Mouse (Mus musculus) small intestine, adult 2 months (tissue): ENCODE data around the gene Fam131c. TPM values are rescaled to one million over a fixed set of nuclear protein-coding genes. Genes with fewer than 3 reads are reported as not detected.

ENCODE experiments used
- H3K27ac ChIP-seq: fragments of 200-500 bp; 2 replicates; pipeline ENCODE4 v1.5.1; 2012; ENCODE audit warnings: low read depth, low read length, control low read depth, inconsistent platforms; ENCODE audit not compliant: insufficient read depth
- H3K27me3 ChIP-seq: fragments of 200-500 bp; 2 replicates; pipeline ENCODE4 v1.6.1; 2012; ENCODE audit warnings: mild to moderate bottlenecking, moderate library complexity, low read length, inconsistent platforms; ENCODE audit not compliant: control insufficient read depth, insufficient read depth
- H3K36me3 ChIP-seq: fragments of 200-500 bp; 2 replicates; pipeline ENCODE4 v1.6.1; 2012; ENCODE audit warnings: mild to moderate bottlenecking, low read length, control low read depth, inconsistent platforms; ENCODE audit not compliant: control insufficient read depth, insufficient read depth
- H3K4me1 ChIP-seq: fragments of 200-500 bp; 2 replicates; pipeline ENCODE4 v1.6.1; 2012; ENCODE audit warnings: low read length, inconsistent platforms, mixed read lengths; ENCODE audit not compliant: control insufficient read depth, insufficient read depth, insufficient read length
- H3K4me3 ChIP-seq: fragments of 200-500 bp; 2 replicates; pipeline ENCODE4 v1.5.1; 2012; ENCODE audit warnings: low read depth, mild to moderate bottlenecking, control low read depth, inconsistent platforms, low read length, moderate library complexity
- CTCF ChIP-seq: fragments of 200-500 bp; IDR thresholded peaks from 2 replicates; pipeline ENCODE4 v1.5.1; 2012; ENCODE audit warnings: low read depth, mild to moderate bottlenecking, control low read depth, inconsistent platforms, low read length, moderate library complexity, mixed read lengths; ENCODE audit not compliant: insufficient replicate concordance, insufficient read length; ENCODE audit errors: extremely low read depth
- POLR2A ChIP-seq: fragments of 200-500 bp; IDR thresholded peaks from 2 replicates; pipeline ENCODE4 v1.6.1; 2012; ENCODE audit warnings: low read depth, mild to moderate bottlenecking, control low read depth, inconsistent platforms, low read length, moderate library complexity
- WGBS: fragments of 180-500 bp; shearing (Covaris S2); methylation state at CpG from one replicate; pipeline ENCODE4 v1.1.7; 2018; 5-methylcytosine and 5-hydroxymethylcytosine counted together
- polyA plus RNA-seq: library from polyadenylated mRNA; depleted of rRNA; stranded (reverse); fragments of >200 nt; gene quantifications from 2 replicates; pipeline ENCODE4 v1.2.3, GENCODE M21; 2012; rRNA removed

The Fam131c gene
- polyA plus RNA-seq, 1 experiment: 1.8 TPM

GRCm38 (mm10) chr4:141426796-141427745 lies 59.1 kb downstream of the Fam131c start:
- Histone ChIP-seq H3K4me3 (no peak overlapping the region), H3K36me3 (no peaks in the 10 kb centered on the region), H3K27ac (peak overlapping the region; percentile 20), H3K4me1 (peaks cover 2% of the 10 kb centered on the region; the same call in 1 of the 2 replicates), H3K27me3 (peaks cover 6% of the 10 kb centered on the region; the same call in 1 of the 2 replicates)
- WGBS: 75% methylated on average over 10 of the region's 10 CpGs
- TF ChIP-seq CTCF (no peak), POLR2A (no peak)

DNA sequence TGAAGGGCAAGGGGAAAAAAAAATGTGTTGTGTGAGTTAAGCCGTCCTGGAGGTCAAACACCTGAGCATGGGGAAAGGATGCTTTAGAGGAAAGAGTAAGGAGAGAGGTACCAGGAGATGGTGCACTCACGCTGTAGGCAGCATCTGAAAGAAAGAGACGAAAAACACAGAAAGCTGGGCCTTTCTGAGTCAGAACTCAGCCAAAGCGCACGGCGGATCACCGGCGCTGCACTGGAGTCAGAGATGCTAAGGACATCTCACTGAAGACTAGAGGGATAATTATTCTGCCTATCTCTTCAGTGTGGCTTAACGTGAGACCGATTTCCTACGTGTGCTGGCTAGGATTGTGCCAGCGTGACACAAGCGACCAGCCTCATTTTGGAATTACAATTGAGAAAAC lies 59.9 kb downstream of the Fam131c start:
- peaks cover 6% of the 10 kb centered on the region; the same call in 1 of the 2 replicates for H3K27me3 ChIP-seq
- no peak overlapping the region for H3K27ac ChIP-seq
- H3K4me3 ChIP-seq: no peak overlapping the region
- no peaks in the 10 kb centered on the region for H3K36me3 ChIP-seq
- TF ChIP-seq CTCF: no peak
- no peak for TF ChIP-seq POLR2A
- WGBS: 90% methylated on average over 13 of the region's 13 CpGs
- peaks cover 2% of the 10 kb centered on the region; the same call in 1 of the 2 replicates for H3K4me1 ChIP-seq

DNA sequence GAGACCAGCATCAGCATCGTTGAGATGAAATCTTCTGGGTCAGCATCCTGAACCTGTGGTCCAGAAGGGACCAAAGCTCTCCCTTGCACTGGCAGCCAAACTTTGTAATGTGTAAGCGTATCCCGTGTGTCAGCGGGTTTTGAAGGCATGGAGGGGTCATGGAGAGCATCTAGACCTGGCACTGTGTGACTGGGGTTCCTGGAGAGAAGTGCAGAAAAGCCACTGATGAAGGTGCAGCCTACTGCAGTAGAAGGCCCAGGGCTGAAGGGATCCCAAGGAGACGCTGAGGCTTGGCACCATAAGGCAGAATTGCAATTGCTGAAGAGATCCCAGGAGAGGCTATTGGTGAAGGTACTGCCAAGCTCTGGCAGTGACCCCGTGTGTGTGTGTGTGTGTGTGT lies 61.4 kb downstream of the Fam131c start:
- TF ChIP-seq CTCF (no peak), POLR2A (no peak)
- peaks cover 6% of the 10 kb centered on the region; the same call in 1 of the 2 replicates for H3K27me3 ChIP-seq
- 83% methylated on average over 6 of the region's 6 CpGs for WGBS
- peaks cover 2% of the 10 kb centered on the region; the same call in 1 of the 2 replicates for H3K4me1 ChIP-seq
- H3K27ac ChIP-seq: no peak overlapping the region
- H3K4me3 ChIP-seq: no peak overlapping the region
- H3K36me3 ChIP-seq: no peaks in the 10 kb centered on the region

- Histone ChIP-seq H3K27ac (no peak overlapping the region), H3K27me3 (peaks cover 6% of the 10 kb centered on the region; the same call in 1 of the 2 replicates), H3K36me3 (no peaks in the 10 kb centered on the region), H3K4me1 (peaks cover 2% of the 10 kb centered on the region; the same call in 1 of the 2 replicates), H3K4me3 (no peak overlapping the region)
- WGBS: 45% methylated on average over 9 of the region's 9 CpGs
- TF ChIP-seq POLR2A: no peak; the same call in 1 of the 2 replicates
- peak; percentile 64; the same call in 1 of the 2 replicates for TF ChIP-seq CTCF
Observed at GRCm38 (mm10) chr4:141429847-141430246, 61.8 kb downstream of the Fam131c start.

DNA sequence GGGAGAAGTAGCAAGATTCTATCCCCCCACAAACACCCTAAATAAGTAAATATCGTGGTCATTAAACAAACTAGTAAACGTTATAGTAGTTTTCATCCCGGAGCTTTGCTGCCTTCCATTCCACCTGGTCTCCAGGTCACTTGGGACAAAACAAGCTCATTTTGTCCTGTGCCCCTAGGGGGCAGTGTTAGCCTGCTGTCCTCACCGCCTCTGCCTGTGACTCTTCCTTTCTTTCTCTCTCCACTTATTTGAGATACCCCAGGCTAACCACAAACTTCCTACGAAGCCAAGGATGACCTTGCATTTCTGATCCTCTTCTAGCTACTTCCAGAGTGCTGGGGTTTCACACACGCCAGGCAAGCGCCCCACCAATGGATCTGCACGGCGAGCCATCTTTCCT lies 63.0 kb downstream of the Fam131c start:
- H3K27me3 ChIP-seq: no peaks in the 10 kb centered on the region
- 35% methylated on average over 9 of the region's 9 CpGs for WGBS
- TF ChIP-seq CTCF: peak; percentile 91; the same call in 1 of the 2 replicates
- no peak for TF ChIP-seq POLR2A
- no peaks in the 10 kb centered on the region; the same call in 1 of the 2 replicates for H3K4me1 ChIP-seq
- no peak overlapping the region for H3K27ac ChIP-seq
- H3K36me3 ChIP-seq: no peaks in the 10 kb centered on the region
- no peak overlapping the region for H3K4me3 ChIP-seq

DNA sequence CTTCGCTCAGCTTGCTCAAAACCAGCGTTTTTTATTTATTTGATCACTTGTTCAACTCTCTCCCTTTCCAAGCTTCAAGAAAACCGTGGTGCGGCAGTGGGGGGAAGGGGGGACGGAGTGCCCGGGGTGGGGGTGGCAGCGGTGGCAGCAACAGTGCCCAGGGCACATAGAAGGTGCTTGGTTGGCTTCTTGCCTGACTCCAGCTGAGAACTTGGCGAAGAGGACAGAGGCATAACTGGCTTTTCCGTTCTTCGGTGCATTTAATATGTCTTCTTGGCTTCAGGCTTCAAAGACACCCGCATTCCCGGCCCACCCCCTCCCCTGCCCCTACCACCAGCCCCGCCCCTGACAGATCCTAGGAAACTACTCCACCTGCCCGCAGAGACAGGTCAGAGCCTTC lies 64.6 kb downstream of the Fam131c start:
- 52% methylated on average over 14 of the region's 14 CpGs for WGBS
- Histone ChIP-seq H3K27ac (no peak overlapping the region), H3K4me1 (no peaks in the 10 kb centered on the region; the same call in 1 of the 2 replicates), H3K4me3 (no peak overlapping the region), H3K27me3 (no peaks in the 10 kb centered on the region), H3K36me3 (no peaks in the 10 kb centered on the region)
- TF ChIP-seq POLR2A (no peak), CTCF (no peak)

DNA sequence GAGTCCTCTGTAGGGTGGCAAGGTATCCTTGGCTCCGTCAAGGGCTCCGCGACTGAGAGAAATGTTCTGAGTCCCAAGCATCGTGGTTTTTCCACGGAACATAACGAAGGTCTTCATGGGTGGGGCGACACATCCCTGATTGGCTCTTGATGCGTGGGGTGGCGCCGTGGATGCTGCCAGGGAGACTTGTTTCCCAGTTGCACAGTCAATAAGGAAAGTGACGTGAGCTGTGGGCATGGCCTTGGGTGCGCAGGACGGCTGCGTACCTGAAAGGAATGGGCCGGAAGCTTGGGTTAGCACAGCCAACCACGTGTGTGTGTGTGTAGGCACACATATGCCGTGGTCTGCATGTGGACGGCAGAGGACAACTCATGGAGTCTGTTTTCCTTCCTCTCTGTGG lies 65.2 kb downstream of the Fam131c start:
- 87% methylated on average over 18 of the region's 18 CpGs for WGBS
- no peak overlapping the region for H3K27ac ChIP-seq
- no peak overlapping the region for H3K4me3 ChIP-seq
- H3K4me1 ChIP-seq: no peaks in the 10 kb centered on the region; the same call in 1 of the 2 replicates
- no peaks in the 10 kb centered on the region for H3K27me3 ChIP-seq
- TF ChIP-seq CTCF (no peak), POLR2A (no peak)
- no peaks in the 10 kb centered on the region for H3K36me3 ChIP-seq

Other genes starting within 250 kb of the Fam131c start
- gene Szrd1, start 228.4 kb upstream of the Fam131c start, polyA plus RNA-seq: 27.0 and 52.5 TPM in 2 replicates
- gene Fbxo42, start 220.3 kb upstream of the Fam131c start, polyA plus RNA-seq: 6.6 and 13.1 TPM in 2 replicates
- 0.51 and 0.81 TPM in 2 replicates for gene Rsg1, start 154.3 kb upstream of the Fam131c start, polyA plus RNA-seq
- gene Arhgef19, start 128.7 kb upstream of the Fam131c start, polyA plus RNA-seq: 29.3 and 48.8 TPM in 2 replicates
- gene Epha2, start 67.0 kb upstream of the Fam131c start, polyA plus RNA-seq: 28.3 and 86.3 TPM in 2 replicates
- gene Clcnka, start 30.5 kb downstream of the Fam131c start, polyA plus RNA-seq: 0.04 TPM in 1 of 2 replicates, not detected in the other
- gene Clcnkb, start 47.8 kb downstream of the Fam131c start, polyA plus RNA-seq: not detected in 2 replicates
- 4.7 and 5.8 TPM in 2 replicates for gene Hspb7, start 52.6 kb downstream of the Fam131c start, polyA plus RNA-seq
- gene Srarp, start 67.9 kb downstream of the Fam131c start, polyA plus RNA-seq: not detected in 2 replicates
- gene Zbtb17, start 76.4 kb downstream of the Fam131c start, polyA plus RNA-seq: 26.3 and 47.0 TPM in 2 replicates
- gene Spen, start 170.4 kb downstream of the Fam131c start, polyA plus RNA-seq: 30.8 and 56.0 TPM in 2 replicates
- 55.3 and 108 TPM in 2 replicates for gene Fblim1, start 237.9 kb downstream of the Fam131c start, polyA plus RNA-seq